Mouse (Mus musculus) cerebellum, adult 9-10 months (tissue): ENCODE results near the gene 4931414P19Rik.

Experiments
- DNase-seq: peaks from one replicate; pipeline ENCODE4 v3.0.0; 2022

4931414P19Rik gene

GRCm38 (mm10) chr14:54605752-54606321, at the start of gene 4931414P19Rik:
Gene 4931414P19Rik, minus strand, starts transcription at chr14:54605993.
- DNase-seq, result peak; percentile 74

DNA sequence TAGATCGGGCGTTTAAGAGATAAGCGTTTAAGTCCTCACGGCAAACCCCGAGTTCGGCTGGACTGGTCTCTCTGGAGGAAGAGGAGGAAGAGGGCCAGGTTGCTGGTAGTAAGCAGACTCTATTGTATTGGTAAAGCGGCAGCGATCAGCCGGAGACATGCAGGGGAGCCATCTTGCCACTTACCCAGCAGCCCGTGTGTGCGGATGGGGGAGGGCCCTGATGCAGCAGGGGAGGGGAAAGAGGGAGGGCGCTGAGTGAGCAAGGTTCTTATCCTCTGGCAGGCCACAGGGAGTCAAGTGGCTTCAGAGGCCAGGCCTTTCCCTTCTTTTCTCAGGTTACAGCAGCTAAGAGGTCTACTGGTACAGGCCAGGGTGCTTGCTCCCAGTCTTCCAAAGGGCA, 47.7 kb upstream of the 4931414P19Rik start:
- DNase-seq, result peak; percentile 87

DNA sequence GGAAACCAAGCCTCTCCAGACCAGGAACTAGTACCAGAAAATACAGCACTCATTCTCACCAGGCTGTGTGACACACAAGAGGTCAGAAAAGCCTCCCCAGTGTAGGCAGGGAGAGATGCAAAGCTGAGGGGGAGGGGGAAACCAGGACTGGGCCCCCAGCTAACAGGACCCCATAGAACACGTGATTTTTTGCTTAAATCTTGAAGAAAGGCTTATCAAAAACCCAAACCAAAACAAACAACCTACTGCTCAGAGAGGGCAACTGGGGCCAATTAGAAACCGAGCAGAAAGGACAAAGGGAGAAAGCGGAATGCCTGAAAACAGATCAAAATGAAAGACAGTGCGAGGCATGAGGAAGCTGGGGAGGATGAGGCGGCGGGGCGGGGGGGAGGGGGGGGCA, 47.0 kb upstream of the 4931414P19Rik start:
- DNase-seq, result no peak

- no peak for DNase-seq
Observed at GRCm38 (mm10) chr14:54651556-54651955, 45.8 kb upstream of the 4931414P19Rik start.

- peak; percentile 91 for DNase-seq
Observed at GRCm38 (mm10) chr14:54650621-54651454, 45.0 kb upstream of the 4931414P19Rik start.

GRCm38 (mm10) chr14:54647900-54648299, 42.1 kb upstream of the 4931414P19Rik start:
- DNase-seq, result no peak

DNA sequence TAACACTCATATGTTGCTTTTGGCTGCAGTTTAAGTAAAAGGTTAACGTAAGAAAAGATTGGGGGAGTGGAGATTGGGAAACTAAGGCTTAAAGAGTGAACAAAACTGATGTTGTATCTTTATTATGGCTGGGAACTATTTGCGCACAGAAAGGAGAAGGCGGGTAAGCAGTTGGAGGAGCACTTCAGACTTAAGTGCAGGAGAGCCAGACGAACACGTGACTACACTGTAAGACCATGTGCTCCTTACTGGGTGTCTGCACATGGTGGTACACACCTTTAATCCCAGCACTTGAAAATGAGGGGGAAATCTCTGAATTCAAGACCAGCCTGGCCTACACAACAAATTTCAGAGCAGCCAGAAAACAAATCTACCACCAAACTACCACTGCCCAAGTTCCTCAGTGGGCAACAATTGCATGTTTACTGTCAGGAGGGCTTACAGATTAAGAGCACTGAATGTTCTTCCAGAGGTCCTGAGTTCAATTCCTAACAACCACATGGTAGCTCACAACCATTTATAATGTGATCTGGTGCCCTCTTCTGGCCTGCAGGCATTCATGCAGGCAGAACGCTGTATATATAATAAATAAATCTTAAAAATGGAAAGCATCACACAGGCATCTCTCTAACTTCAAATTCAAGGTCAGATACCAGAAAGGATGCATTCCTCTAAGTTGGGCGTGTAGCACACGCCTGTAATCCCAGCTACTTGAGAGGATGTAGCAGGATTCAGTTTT, 41.3 kb upstream of the 4931414P19Rik start:
- no peak for DNase-seq

DNA sequence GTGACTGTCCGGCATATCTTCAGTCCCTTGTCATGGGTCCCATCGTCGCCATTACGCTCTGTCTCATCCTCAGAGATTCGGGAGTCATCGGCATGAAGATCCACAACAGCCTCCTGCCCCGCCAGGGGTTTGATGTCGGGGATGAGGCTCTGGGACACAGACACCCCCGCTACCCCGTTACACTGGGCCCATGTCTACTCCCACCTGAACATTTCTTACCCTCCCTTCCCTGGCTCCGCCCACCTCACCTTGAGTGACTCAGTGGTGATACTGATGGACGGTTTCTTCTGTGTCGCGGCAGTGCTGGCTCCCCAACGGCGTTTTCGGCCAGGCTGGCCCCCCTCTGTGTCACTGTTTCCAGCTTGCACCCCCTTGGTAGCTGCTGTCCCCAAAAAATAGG, 40.7 kb upstream of the 4931414P19Rik start:
- no peak for DNase-seq

- DNase-seq, result no peak
Observed at GRCm38 (mm10) chr14:54644294-54644693, 38.5 kb upstream of the 4931414P19Rik start.

DNA sequence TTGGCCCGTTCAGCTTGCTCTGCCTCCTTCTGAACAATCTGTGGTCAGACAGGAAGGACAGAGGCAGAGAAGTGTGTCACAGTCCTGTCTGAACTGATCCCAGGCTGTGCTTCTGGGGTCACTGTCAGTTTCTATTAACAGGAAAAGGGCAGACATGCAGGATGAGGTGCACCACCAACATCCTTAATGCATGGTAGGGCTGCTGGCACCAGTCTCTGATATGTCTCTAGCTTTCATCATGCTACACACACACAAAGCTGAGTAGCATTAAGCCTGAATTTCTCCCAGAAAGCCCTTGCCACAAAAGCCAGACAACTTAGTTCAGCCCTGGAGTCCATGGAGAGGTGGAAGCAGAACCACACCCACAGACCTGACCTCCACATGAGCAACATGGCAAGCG, 37.2 kb upstream of the 4931414P19Rik start:
- no peak for DNase-seq

- DNase-seq, result no peak
Observed at GRCm38 (mm10) chr14:54642224-54642944, 36.6 kb upstream of the 4931414P19Rik start.

- DNase-seq, result peak; percentile 87
Observed at GRCm38 (mm10) chr14:54641305-54641969, 35.6 kb upstream of the 4931414P19Rik start, which contains the start of gene Cdh24. Gene Cdh24, minus strand, starts transcription at chr14:54641364.

GRCm38 (mm10) chr14:54640946-54641304, 35.1 kb upstream of the 4931414P19Rik start, which contains the start of gene Gm17606:
Gene Gm17606, plus strand, starts transcription at chr14:54640952.
- no peak for DNase-seq

GRCm38 (mm10) chr14:54640121-54640520, 34.3 kb upstream of the 4931414P19Rik start:
- no peak for DNase-seq

DNA sequence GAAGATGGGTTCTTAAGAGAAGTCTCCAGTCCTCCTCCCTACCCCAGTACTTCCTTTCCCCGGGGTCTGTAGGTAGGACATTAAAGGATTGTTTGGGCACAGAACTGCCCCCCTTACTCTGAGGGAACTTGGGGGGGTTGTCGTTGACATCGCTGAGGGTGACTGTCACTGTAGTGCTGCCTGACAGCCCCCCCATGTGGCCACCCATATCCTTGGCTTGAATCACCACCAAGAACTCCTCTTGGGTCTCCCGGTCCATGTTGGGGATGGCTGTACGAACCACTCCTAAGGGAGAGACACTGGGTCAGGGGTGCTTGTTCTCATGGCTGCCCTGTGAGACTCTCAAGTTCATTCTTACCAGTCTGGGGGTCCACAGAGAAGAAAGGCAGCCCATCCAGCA, 32.4 kb upstream of the 4931414P19Rik start:
- no peak for DNase-seq

- DNase-seq, result peak; percentile 47
Observed at GRCm38 (mm10) chr14:54636954-54637353, 31.2 kb upstream of the 4931414P19Rik start.

GRCm38 (mm10) chr14:54634182-54634581, 28.4 kb upstream of the 4931414P19Rik start:
- no peak for DNase-seq

DNA sequence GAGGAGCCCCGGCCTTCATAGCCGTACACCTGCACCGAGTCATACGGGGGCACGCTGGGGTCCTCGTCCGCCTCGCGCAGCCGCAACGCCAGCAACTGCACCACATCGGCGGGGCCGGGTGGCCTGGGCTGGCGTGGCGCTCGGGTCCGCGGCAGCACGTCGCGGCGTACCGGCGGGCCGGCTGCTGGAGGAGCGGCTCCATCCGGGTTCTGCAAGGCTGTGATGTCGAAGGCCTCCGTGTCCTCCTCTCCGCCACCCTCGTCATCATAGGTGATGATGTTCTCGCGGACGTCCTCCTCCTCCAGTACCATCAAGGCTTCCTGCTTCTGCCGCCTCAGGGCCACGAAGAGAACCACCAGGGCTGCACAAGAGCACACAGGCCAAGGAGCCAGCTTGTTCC, 26.5 kb upstream of the 4931414P19Rik start:
- no peak for DNase-seq

DNA sequence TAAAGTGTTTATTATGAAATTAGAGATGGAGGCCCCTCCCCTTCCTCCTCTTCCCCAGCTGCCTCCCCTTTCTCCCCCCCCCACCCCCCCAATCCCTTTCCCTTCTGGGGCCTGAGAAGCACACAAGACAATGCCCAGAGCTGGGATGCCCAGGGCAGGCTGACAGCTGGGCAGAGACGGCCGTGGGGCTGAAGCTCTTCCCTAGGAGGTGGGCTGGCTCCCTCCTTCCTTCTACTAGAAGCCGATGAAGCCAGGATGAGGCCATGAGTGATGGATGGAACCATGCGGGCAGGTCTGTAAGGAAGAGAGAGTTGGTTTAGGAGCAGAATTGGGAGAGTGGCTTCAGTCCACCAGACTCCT, 25.4 kb upstream of the 4931414P19Rik start:
- DNase-seq, result no peak

GRCm38 (mm10) chr14:54630583-54631239, 24.9 kb upstream of the 4931414P19Rik start:
- no peak for DNase-seq

GRCm38 (mm10) chr14:54629797-54630196, 24.0 kb upstream of the 4931414P19Rik start:
- no peak for DNase-seq

- DNase-seq, result no peak
Observed at GRCm38 (mm10) chr14:54628103-54628502, 22.3 kb upstream of the 4931414P19Rik start.
